Mouse (Mus musculus) midbrain, postnatal 0 days (tissue): Measurements from ENCODE around the gene Ptprd. TPM values are rescaled to one million over a fixed set of nuclear protein-coding genes. Genes with fewer than 3 reads are reported as not detected.
A peak's percentile ranks its signal among the peaks of the same experiment; 100 is the strongest.

Source experiments
- ATAC-seq: fragments of 200-750 bp; cut with Nextera tagmentation; 2 replicates; pipeline ENCODE4 v1.8.0; 2017; ENCODE audit warnings: moderate number of reproducible peaks, mild to moderate bottlenecking, moderate TSS enrichment, moderate library complexity; ENCODE audit not compliant: low FRiP score
- DNase-seq: peaks from one replicate; pipeline ENCODE4 v3.0.0-alpha.2; 2015; ENCODE audit warnings: low spot score
- H3K27ac ChIP-seq: fragments of 300-500 bp; sonication (generic); 2 replicates; pipeline ENCODE4 v1.5.1; 2014; ENCODE audit warnings: low read depth, mild to moderate bottlenecking, low read length, mixed read lengths
- H3K27me3 ChIP-seq: fragments of 300-500 bp; sonication (generic); 2 replicates; pipeline ENCODE4 v1.6.1; 2014; ENCODE audit warnings: low read length, control low read depth, mixed read lengths; ENCODE audit not compliant: insufficient read depth
- H3K36me3 ChIP-seq: fragments of 300-500 bp; sonication (generic); 2 replicates; pipeline ENCODE4 v1.6.1; 2014; ENCODE audit warnings: low read length, control low read depth, mixed read lengths; ENCODE audit not compliant: insufficient read depth
- H3K4me1 ChIP-seq: fragments of 300-500 bp; sonication (generic); 2 replicates; pipeline ENCODE4 v1.6.1; 2014; ENCODE audit warnings: mild to moderate bottlenecking, control low read depth, antibody characterized with exemption, low read length, mixed read lengths; ENCODE audit not compliant: insufficient read depth
- H3K4me2 ChIP-seq: fragments of 300-500 bp; sonication (generic); 2 replicates; pipeline ENCODE4 v1.6.1; 2014; ENCODE audit warnings: low read depth, mild to moderate bottlenecking, low read length, mixed read lengths; ENCODE audit not compliant: poor library complexity, severe bottlenecking
- H3K4me3 ChIP-seq: fragments of 300-500 bp; sonication (generic); 2 replicates; pipeline ENCODE4 v1.5.1; 2014; ENCODE audit warnings: low read depth, mild to moderate bottlenecking, low read length, moderate library complexity
- H3K9ac ChIP-seq: fragments of 300-500 bp; sonication (generic); replicated peaks from 2 replicates; pipeline ENCODE4 v1.6.1; 2014; ENCODE audit warnings: mild to moderate bottlenecking, low read length, moderate library complexity, mixed read lengths; ENCODE audit not compliant: poor library complexity, severe bottlenecking
- H3K9me3 ChIP-seq: fragments of 300-500 bp; sonication (generic); 2 replicates; pipeline ENCODE4 v1.6.1; 2016; ENCODE audit warnings: low read length, control low read depth
- CTCF ChIP-seq: IDR thresholded peaks from 2 replicates; pipeline ENCODE4 v1.5.1; 2016; ENCODE audit warnings: antibody characterized with exemption, mild to moderate bottlenecking
- whole genome bisulfite sequencing: fragments of 180-500 bp; shearing (Covaris S2); extraction: QIAGEN DNeasy Blood & Tissue Kit; methylation state at CpG from one replicate; pipeline ENCODE4 v1.1.7; 2014; 5-methylcytosine and 5-hydroxymethylcytosine counted together
- polyA plus RNA-seq: library from polyadenylated mRNA; unstranded; fragments of >200 nt; fragmentation: Nextera tagmentation; extraction: Ambion mirVana; gene quantifications from 2 replicates; pipeline ENCODE4 v1.2.1, GENCODE M21; 2015
- total RNA-seq: library from RNA; depleted of rRNA; stranded (reverse); fragments of >200 nt; gene quantifications from 2 replicates; pipeline ENCODE4 v1.2.3, GENCODE M21; 2014

Ptprd gene
- total and polyA plus RNA-seq, 2 experiments from 2014 or later = 66.1 to 102 TPM

GRCm38 (mm10) chr4:77454049-77454448 is 757.7 kb downstream of the Ptprd start:
- Histone ChIP-seq H3K4me2 (no peak overlapping the region), H3K27ac (no peak overlapping the region), H3K4me3 (no peak overlapping the region), H3K9me3 (no peaks in the 10 kb centered on the region), H3K9ac (no peak overlapping the region), H3K36me3 (no peaks in the 10 kb centered on the region), H3K27me3 (no peaks in the 10 kb centered on the region), H3K4me1 (peaks cover 2% of the 10 kb centered on the region; the same call in 1 of the 2 replicates)
- DNase-seq (no peak), ATAC-seq (no peak)
- WGBS = 68% methylated on average over 7 of the region's 7 CpGs
- TF ChIP-seq CTCF = no peak

- WGBS = 71% methylated on average over 4 of the region's 4 CpGs
- H3K4me1 ChIP-seq = no peaks in the 10 kb centered on the region
Measured at GRCm38 (mm10) chr4:77399146-77399545, 812.6 kb downstream of the Ptprd start.

GRCm38 (mm10) chr4:77361728-77362127 is 850.0 kb downstream of the Ptprd start:
- Histone ChIP-seq H3K9ac (no peak overlapping the region), H3K9me3 (no peaks in the 10 kb centered on the region), H3K36me3 (no peaks in the 10 kb centered on the region), H3K4me3 (no peak overlapping the region), H3K27ac (no peak overlapping the region), H3K27me3 (no peaks in the 10 kb centered on the region), H3K4me2 (no peak overlapping the region), H3K4me1 (no peaks in the 10 kb centered on the region)
- no peak for TF ChIP-seq CTCF
- DNase-seq = no peak
- no peak for ATAC-seq

More at GRCm38 (mm10) chr4:77399146-77399545, 812.6 kb downstream of the Ptprd start:
- H3K4me3 ChIP-seq = no peak overlapping the region
- H3K27me3 ChIP-seq = no peaks in the 10 kb centered on the region
- DNase-seq (peak; percentile 48), ATAC-seq (no peak)
- no peaks in the 10 kb centered on the region for H3K36me3 ChIP-seq
- H3K27ac ChIP-seq = no peak overlapping the region
- H3K9me3 ChIP-seq = no peaks in the 10 kb centered on the region
- no peak overlapping the region for H3K4me2 ChIP-seq
- no peak overlapping the region for H3K9ac ChIP-seq
- peak; percentile 71 for TF ChIP-seq CTCF

GRCm38 (mm10) chr4:77327198-77327597 is 884.6 kb downstream of the Ptprd start:
- ATAC-seq (no peak), DNase-seq (no peak)
- no peaks in the 10 kb centered on the region for H3K27me3 ChIP-seq
- no peaks in the 10 kb centered on the region for H3K36me3 ChIP-seq
- 85% methylated on average over 4 of the region's 4 CpGs for WGBS
- H3K9ac ChIP-seq = no peak overlapping the region
- H3K27ac ChIP-seq = no peak overlapping the region
- H3K4me3 ChIP-seq = no peak overlapping the region
- no peaks in the 10 kb centered on the region for H3K9me3 ChIP-seq
- no peak overlapping the region for H3K4me2 ChIP-seq
- no peaks in the 10 kb centered on the region for H3K4me1 ChIP-seq
- TF ChIP-seq CTCF = no peak

- H3K4me1 ChIP-seq = no peaks in the 10 kb centered on the region; the same call in 1 of the 2 replicates
- 32% methylated on average over 10 of the region's 10 CpGs for WGBS
- H3K9ac ChIP-seq = no peak overlapping the region
- H3K27me3 ChIP-seq = no peaks in the 10 kb centered on the region
- no peak for TF ChIP-seq CTCF
- no peak overlapping the region for H3K4me3 ChIP-seq
- no peak overlapping the region for H3K4me2 ChIP-seq
- DNase-seq (peak; percentile 56), ATAC-seq (no peak)
- no peak overlapping the region for H3K27ac ChIP-seq
- no peaks in the 10 kb centered on the region for H3K36me3 ChIP-seq
- no peaks in the 10 kb centered on the region; the same call in 1 of the 2 replicates for H3K9me3 ChIP-seq
Measured at GRCm38 (mm10) chr4:77317060-77317680, 894.6 kb downstream of the Ptprd start.

GRCm38 (mm10) chr4:77316644-77317043 is 895.1 kb downstream of the Ptprd start:
- no peaks in the 10 kb centered on the region for H3K36me3 ChIP-seq
- no peak overlapping the region for H3K9ac ChIP-seq
- no peaks in the 10 kb centered on the region; the same call in 1 of the 2 replicates for H3K4me1 ChIP-seq
- H3K4me2 ChIP-seq = no peak overlapping the region
- TF ChIP-seq CTCF = no peak
- ATAC-seq (no peak), DNase-seq (no peak)
- 25% methylated on average over 2 of the region's 2 CpGs for WGBS
- H3K27ac ChIP-seq = no peak overlapping the region
- H3K4me3 ChIP-seq = no peak overlapping the region
- no peaks in the 10 kb centered on the region for H3K27me3 ChIP-seq
- H3K9me3 ChIP-seq = no peaks in the 10 kb centered on the region
